Mouse (Mus musculus): Measurements from ENCODE around the gene Kif5c.

The Kif5c gene

GRCm38 (mm10) chr2:49817151-49817550 lies 198.1 kb downstream of the Kif5c start:
- no peak for ATAC-seq (ENCODE audit: insufficient number of reproducible peaks, low FRiP score, low TSS enrichment)

- ATAC-seq (ENCODE audit: insufficient number of reproducible peaks, low FRiP score, low TSS enrichment) = no peak
Measured at GRCm38 (mm10) chr2:49818126-49818525, 199.0 kb downstream of the Kif5c start.

- ATAC-seq (ENCODE audit: insufficient number of reproducible peaks, low FRiP score, low TSS enrichment) = no peak
Measured at GRCm38 (mm10) chr2:49822312-49822711, 203.2 kb downstream of the Kif5c start.
